Mouse (Mus musculus) stomach, postnatal 0 days (tissue): ENCODE results near the gene Tsen34. TPM values are rescaled to one million over a fixed set of nuclear protein-coding genes. Genes with fewer than 3 reads are reported as not detected.
"Not testable (repeated sequence)": the region's sequence is repeated elsewhere in the genome, so short reads cannot be mapped to it uniquely, and the experiment has no call there.

Source experiments
- ATAC-seq: fragments of 200-750 bp; cut with Nextera tagmentation; 2 replicates; pipeline ENCODE4 v1.8.0; 2017; ENCODE audit not compliant: low FRiP score, low TSS enrichment
- DNase-seq: peaks from one replicate; pipeline ENCODE4 v3.0.0-alpha.2; 2016; ENCODE audit warnings: low spot score
- H3K27ac ChIP-seq: fragments of 300-500 bp; sonication (generic); replicated peaks from 2 replicates; pipeline ENCODE4 v1.5.1; 2014; ENCODE audit warnings: mild to moderate bottlenecking, control low read depth
- H3K27me3 ChIP-seq: fragments of 300-500 bp; sonication (generic); 2 replicates; pipeline ENCODE4 v1.6.1; 2014; ENCODE audit warnings: low read length; ENCODE audit not compliant: control insufficient read depth, insufficient read depth
- H3K36me3 ChIP-seq: fragments of 300-500 bp; sonication (generic); 2 replicates; pipeline ENCODE4 v1.6.1; 2014; ENCODE audit warnings: low read length, mixed read lengths; ENCODE audit not compliant: control insufficient read depth, insufficient read depth
- H3K4me1 ChIP-seq: fragments of 300-500 bp; sonication (generic); replicated peaks from 2 replicates; pipeline ENCODE4 v1.6.1; 2014; ENCODE audit warnings: antibody characterized with exemption; ENCODE audit not compliant: control insufficient read depth, insufficient read depth
- H3K4me2 ChIP-seq: fragments of 300-500 bp; sonication (generic); replicated peaks from 2 replicates; pipeline ENCODE4 v1.6.1; 2014; ENCODE audit warnings: low read depth, mild to moderate bottlenecking, control low read depth, moderate library complexity
- H3K4me3 ChIP-seq: fragments of 300-500 bp; sonication (generic); 2 replicates; pipeline ENCODE4 v1.5.1; 2014; ENCODE audit warnings: low read depth, low read length, control low read depth
- H3K9ac ChIP-seq: fragments of 300-500 bp; sonication (generic); 2 replicates; pipeline ENCODE4 v1.6.1; 2014; ENCODE audit warnings: mild to moderate bottlenecking, low read length, control low read depth, mixed read lengths
- H3K9me3 ChIP-seq: fragments of 300-500 bp; sonication (generic); 2 replicates; pipeline ENCODE4 v1.6.1; 2016; ENCODE audit warnings: low read length; ENCODE audit not compliant: control insufficient read depth
- CTCF ChIP-seq: IDR thresholded peaks from 2 replicates; pipeline ENCODE4 v1.5.1; 2016; ENCODE audit warnings: antibody characterized with exemption, low read depth, mild to moderate bottlenecking, moderate library complexity
- EP300 ChIP-seq: optimal IDR thresholded peaks from 2 replicates; pipeline ENCODE3; 2016; ENCODE audit warnings: antibody characterized with exemption
- WGBS: fragments of 180-500 bp; shearing (Covaris S2); extraction: QIAGEN DNeasy Blood & Tissue Kit; methylation state at CpG from one replicate; pipeline ENCODE4 v1.1.7; 2014; 5-methylcytosine and 5-hydroxymethylcytosine counted together
- polyA plus RNA-seq: library from polyadenylated mRNA; unstranded; fragments of >200 nt; fragmentation: Nextera tagmentation; extraction: Ambion mirVana; gene quantifications from 2 replicates; pipeline ENCODE4 v1.2.1, GENCODE M21; 2015

The Tsen34 gene
- polyA plus RNA-seq, 1 experiment from 2014 or later: 143 TPM

DNA sequence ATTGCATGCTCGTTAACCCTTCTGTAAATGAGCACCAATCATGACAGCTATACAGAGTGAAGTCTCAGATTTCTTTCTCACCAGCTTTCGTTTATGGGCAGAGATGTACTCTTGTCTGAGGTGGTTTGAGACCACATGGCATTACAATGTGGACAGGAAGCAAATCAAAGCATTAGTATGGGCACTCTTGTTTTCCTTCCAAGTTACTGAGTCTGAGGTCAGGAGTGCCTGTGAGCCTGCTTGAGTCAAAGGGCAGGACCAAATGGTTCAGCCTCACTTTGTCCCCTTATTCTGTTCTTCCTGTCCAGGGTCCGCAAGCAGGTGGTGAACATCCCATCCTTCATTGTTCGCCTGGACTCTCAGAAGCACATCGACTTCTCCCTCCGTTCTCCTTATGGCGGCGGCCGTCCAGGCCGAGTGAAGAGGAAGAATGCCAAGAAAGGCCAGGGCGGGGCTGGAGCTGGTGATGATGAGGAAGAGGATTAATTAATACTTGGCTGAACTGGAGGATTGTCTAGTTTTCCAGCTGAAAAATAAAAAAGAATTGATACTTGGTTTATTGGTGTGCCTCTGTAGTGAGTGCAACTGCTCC, 13.8 kb downstream of the Tsen34 start:
- no peak overlapping the region for H3K4me3 ChIP-seq
- peaks cover 4% of the 10 kb centered on the region; the same call in 1 of the 2 replicates for H3K4me1 ChIP-seq
- peak overlapping the region; percentile 73; the same call in 1 of the 2 replicates for H3K4me2 ChIP-seq
- no peaks in the 10 kb centered on the region for H3K27me3 ChIP-seq
- peak overlapping the region; percentile 82; the same call in 1 of the 2 replicates for H3K9ac ChIP-seq
- no peak for TF ChIP-seq CTCF
- no peak for TF ChIP-seq EP300
- no peaks in the 10 kb centered on the region for H3K9me3 ChIP-seq
- H3K27ac ChIP-seq: peak overlapping the region; percentile 19
- ATAC-seq: no peak; the same call in 1 of the 2 replicates
- WGBS: 33% methylated on average over 11 of the region's 11 CpGs
- no peak for DNase-seq
- peaks cover 8% of the 10 kb centered on the region for H3K36me3 ChIP-seq

DNA sequence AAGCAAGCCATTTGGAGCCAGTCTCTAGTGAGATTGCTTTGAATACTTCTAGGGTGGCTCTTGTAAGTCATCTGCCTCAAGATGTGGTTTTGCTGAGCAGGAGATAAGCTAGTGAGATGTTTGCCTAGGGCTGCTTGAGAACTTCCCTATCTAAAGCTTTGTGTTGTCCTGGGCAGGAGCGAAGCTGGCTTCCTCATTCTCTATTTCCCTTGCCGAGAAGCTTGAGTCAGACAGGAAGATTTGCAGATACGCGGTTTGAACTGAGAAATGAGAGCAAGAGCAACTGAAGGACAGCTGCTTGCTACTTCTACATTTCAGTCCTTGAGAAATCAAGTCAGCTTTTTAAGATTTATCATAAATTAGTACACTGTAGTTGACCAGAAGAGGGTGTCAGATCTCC, 14.4 kb downstream of the Tsen34 start:
- Histone ChIP-seq H3K9ac (peak overlapping the region; percentile 41; the same call in 1 of the 2 replicates), H3K9me3 (no peaks in the 10 kb centered on the region), H3K4me1 (peaks cover 4% of the 10 kb centered on the region; the same call in 1 of the 2 replicates), H3K27ac (no peak overlapping the region), H3K36me3 (peaks cover 8% of the 10 kb centered on the region), H3K27me3 (no peaks in the 10 kb centered on the region), H3K4me2 (no peak overlapping the region), H3K4me3 (no peak overlapping the region)
- ATAC-seq (peak; percentile 57), DNase-seq (peak; percentile 36)
- WGBS: 54% methylated on average over 4 of the region's 4 CpGs
- TF ChIP-seq CTCF (no peak), EP300 (no peak)

DNA sequence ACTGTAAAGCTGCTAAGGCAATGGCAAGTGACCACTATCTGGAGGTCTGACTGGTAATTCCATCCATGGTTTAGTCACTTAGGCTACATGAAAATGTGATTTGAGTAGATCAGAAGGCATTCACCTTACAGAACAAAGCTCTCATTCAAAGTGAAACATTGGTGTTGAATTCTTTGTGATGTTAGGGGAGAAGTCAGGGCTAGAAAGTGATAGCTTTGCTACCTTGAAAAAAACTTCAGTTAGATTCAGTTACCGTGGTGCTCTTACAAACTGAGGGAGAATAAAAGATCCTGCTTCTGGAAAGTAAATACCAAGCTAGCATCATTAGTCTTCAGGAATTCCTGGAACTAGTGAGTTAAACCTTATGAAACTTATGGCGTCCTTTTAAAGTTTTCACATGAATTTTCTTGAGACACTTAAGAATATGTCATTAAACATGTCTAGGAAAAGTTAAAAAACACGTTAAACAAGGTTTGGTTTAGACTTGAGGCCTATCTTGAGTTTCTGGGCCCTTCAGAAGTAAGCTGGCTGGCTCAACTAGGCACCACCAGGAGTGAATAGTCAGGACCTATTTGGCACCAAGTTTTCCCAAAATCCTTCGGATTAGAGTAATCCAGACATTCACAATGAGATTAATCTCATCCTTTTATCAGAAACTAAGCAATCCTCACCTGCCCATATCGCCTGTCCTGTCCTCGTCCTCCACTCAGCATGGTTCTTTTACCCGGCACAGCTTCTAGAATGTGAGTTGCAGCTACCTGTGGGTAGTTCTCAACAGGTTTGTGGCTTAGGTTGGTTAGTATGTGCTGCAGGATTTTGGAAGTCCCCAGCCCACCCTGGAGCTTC, 15.1 kb downstream of the Tsen34 start:
- no peak overlapping the region for H3K4me2 ChIP-seq
- no peak overlapping the region for H3K9ac ChIP-seq
- H3K4me1 ChIP-seq: peaks cover 4% of the 10 kb centered on the region; the same call in 1 of the 2 replicates
- no peaks in the 10 kb centered on the region for H3K27me3 ChIP-seq
- peaks cover 8% of the 10 kb centered on the region for H3K36me3 ChIP-seq
- no peak overlapping the region for H3K27ac ChIP-seq
- DNase-seq (no peak), ATAC-seq (no peak)
- no peak for TF ChIP-seq CTCF
- TF ChIP-seq EP300: no peak
- H3K9me3 ChIP-seq: no peaks in the 10 kb centered on the region
- H3K4me3 ChIP-seq: no peak overlapping the region
- 40% methylated on average over 7 of the region's 7 CpGs for WGBS

DNA sequence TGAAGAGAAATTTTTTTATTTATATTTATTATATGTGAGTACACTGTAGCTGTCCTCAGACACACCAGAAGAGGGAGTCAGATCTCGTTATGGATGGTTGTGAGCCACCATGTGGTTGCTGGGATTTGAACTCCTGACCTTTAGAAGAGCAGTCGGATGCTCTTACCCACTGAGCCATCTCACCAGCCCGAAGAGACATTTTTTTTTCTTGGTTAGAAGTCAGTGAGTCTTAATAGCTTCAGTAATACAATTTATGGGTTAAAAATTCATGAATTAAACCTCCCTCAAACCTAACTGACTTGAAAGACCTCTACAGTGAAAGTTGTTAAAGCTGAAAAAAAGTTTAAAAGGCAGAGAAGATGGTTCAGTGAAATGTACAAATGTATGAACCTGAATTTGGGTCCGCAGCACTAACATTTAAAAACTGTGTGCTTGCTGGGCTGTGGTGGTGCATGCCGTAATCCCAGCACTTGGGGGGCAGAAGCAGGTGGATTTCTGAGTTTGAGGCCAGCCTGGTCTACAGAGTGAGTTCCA, 15.9 kb downstream of the Tsen34 start:
- not testable (repeated sequence) for H3K36me3 ChIP-seq, ATAC-seq, H3K27me3 ChIP-seq, H3K4me2 ChIP-seq, H3K9me3 ChIP-seq, DNase-seq, H3K4me3 ChIP-seq, H3K27ac ChIP-seq, H3K4me1 ChIP-seq, H3K9ac ChIP-seq
- 36% methylated on average over 5 of the region's 5 CpGs for WGBS

DNA sequence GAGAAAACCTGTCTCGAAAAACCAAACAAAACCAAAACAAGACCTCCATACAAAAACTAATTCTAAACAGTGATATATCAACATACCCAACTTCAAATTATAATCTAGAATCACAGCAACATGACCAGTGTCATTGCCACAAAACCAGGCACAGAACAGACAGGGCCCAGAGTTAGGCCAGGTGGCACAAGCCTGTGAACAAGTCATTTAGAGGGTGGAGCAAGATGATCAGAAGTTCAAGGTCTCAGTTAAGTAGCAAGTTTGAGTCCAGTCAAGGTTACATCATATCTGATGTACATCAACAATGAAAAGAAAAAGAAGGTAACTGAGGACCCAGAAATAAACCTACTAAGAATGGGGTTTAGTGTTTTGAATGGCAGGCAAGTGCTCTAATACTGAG, 16.3 kb downstream of the Tsen34 start:
- Histone ChIP-seq H3K9me3 (no peaks in the 10 kb centered on the region), H3K4me1 (peaks cover 4% of the 10 kb centered on the region; the same call in 1 of the 2 replicates), H3K4me2 (no peak overlapping the region), H3K27ac (no peak overlapping the region), H3K4me3 (no peak overlapping the region), H3K36me3 (peaks cover 8% of the 10 kb centered on the region), H3K9ac (no peak overlapping the region), H3K27me3 (no peaks in the 10 kb centered on the region)
- ATAC-seq: no peak
- 61% methylated on average over 1 of the region's 1 CpGs for WGBS
- TF ChIP-seq EP300: no peak
- TF ChIP-seq CTCF: no peak
- no peak for DNase-seq
